Mouse (Mus musculus) brain, embryonic 14.5 days (tissue): ENCODE results near the gene Sdsl. TPM values are rescaled to one million over a fixed set of nuclear protein-coding genes. Genes with fewer than 3 reads are reported as not detected.

Experiments used
- DNase-seq: peaks from one replicate; pipeline ENCODE4 v3.0.0-alpha.2; 2011; ENCODE audit warnings: low read depth
- CTCF ChIP-seq: fragments of 200-500 bp; IDR thresholded peaks from 2 replicates; pipeline ENCODE4 v1.5.1; 2012; ENCODE audit warnings: inconsistent platforms, mild to moderate bottlenecking, moderate library complexity, borderline replicate concordance; ENCODE audit not compliant: insufficient read depth, insufficient read length; ENCODE audit errors: extremely low read depth
- POLR2A ChIP-seq: fragments of 200-500 bp; IDR thresholded peaks from 2 replicates; pipeline ENCODE4 v1.6.1; 2012; ENCODE audit warnings: mild to moderate bottlenecking, inconsistent platforms, borderline replicate concordance; ENCODE audit not compliant: poor library complexity, insufficient read depth, insufficient read length, severe bottlenecking; ENCODE audit errors: extremely low read depth
- polyA plus RNA-seq: library from polyadenylated mRNA; depleted of rRNA; stranded (reverse); fragments of >200 nt; gene quantifications from 2 replicates; pipeline ENCODE4 v1.2.3, GENCODE M21; 2012; rRNA removed

Gene Sdsl
- polyA plus RNA-seq, 1 experiment, result 8.9 TPM

DNA sequence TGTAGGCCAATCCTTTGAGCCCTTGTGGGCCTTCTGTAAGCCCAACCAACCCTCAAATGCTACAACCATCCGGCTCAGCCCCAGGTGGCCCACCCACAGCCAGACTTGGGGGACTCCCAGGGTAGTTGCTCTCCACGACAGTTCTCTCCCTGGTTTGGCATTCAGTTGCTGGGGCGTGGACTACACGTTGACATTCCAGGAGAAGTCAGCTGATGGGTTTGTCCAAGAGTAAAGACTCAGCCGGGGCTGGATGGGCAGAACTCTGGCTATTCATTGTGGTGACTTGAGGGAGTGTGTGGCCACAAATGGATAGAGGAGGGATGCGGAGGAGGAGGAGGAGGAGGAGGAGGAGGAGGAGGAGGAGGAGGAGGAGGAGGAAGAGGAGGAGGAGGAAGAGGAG lies 43.6 kb downstream of the Sdsl start:
- TF ChIP-seq CTCF, result no peak
- DNase-seq, result no peak

DNA sequence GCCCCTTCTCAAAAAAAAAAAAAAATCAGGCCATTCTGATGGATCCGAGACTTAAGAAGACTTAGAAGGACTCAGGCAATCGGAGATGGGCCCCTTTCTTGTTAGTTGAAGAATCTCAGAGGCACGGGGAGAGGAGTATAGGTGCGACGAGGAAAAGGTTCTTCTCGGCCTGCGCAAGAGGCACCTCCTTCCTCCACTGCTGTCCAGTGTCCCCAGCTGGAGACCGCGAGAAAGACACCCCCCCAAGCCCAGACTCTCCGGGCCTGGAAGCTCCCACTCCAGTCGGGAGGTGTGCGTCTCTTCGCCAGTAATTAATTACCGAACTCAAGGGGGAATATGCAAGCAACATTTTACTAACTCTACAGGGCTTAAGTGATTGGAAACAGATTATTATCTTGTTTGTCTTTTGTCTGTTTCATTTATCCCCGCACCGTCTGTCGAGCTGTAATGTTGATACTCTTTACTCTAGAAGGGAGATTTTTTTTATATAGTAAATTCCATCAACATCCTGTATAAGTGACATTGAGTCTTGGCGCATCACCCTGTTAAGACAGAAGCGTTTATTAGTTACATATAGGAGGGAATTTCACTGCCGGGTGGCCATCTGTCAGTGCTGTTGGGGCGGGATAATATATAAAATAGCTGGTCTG lies 44.3 kb downstream of the Sdsl start:
- TF ChIP-seq POLR2A (no peak), CTCF (no peak)
- peak; percentile 45 for DNase-seq

DNA sequence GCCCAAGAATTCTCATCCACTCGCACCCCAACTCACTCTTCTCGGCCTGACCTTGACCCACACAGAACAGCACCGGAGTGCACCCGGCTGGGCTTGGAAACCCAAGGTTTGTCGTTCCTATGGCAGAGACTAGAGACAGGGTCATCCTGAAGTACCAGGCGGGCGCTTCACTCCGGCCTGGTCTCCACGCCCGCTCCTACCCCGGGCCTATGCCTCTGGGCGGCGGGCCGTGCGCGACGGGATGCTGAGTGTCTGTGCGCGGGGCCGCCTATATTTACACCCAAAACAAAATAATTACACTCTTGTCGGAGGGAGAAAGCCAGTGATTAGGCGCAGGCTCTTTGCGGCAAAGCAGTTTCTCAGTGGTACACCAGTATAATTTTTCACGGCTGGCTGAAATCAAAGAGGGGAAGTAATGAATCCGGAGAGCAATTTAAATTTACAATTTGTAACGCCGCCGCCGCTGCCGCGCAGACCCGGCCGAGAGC lies 45.1 kb downstream of the Sdsl start:
- no peak for TF ChIP-seq CTCF
- no peak for TF ChIP-seq POLR2A
- DNase-seq, result peak; percentile 81

DNA sequence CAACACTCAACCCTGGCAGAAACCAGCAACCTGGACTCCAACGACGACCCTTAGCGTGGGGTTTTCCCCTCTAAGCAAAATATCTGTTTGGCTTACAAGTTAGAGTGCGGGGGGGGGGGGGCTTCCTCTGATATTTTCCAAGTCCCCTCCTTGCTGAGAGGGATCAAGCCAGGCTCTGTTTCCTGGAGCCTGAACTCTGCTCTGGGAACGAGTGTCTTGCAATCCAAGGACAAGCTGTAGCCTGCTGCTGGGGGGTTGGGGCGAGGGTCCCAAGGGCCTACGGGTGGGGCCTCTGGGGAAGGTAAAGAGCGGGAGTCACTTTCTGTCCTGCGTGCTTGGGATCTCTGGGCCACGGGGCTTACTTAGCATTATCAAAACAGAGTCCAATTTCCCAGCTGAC lies 46.0 kb downstream of the Sdsl start:
- no peak for TF ChIP-seq POLR2A
- no peak for TF ChIP-seq CTCF
- peak; percentile 16 for DNase-seq

DNA sequence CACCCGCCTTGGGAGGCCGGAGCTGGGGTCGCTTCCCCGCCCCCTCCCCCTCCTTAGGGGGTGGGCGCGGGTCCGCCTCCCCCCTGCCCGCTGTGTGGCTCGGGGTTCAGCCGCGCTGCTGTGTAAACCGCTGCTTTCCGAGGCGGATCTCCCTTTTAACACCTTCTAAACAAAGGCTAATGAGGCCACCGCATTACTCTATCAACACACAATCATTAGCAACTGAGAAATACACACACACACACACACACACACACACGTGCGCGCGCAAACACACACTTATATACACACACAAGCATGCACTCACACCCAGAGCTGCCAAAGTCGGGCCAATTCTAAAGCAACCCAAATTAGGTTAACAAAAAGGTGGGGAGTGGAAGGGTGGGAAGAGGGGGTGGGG lies 46.9 kb downstream of the Sdsl start:
- DNase-seq, result peak; percentile 43
- TF ChIP-seq CTCF (no peak), POLR2A (no peak)

DNA sequence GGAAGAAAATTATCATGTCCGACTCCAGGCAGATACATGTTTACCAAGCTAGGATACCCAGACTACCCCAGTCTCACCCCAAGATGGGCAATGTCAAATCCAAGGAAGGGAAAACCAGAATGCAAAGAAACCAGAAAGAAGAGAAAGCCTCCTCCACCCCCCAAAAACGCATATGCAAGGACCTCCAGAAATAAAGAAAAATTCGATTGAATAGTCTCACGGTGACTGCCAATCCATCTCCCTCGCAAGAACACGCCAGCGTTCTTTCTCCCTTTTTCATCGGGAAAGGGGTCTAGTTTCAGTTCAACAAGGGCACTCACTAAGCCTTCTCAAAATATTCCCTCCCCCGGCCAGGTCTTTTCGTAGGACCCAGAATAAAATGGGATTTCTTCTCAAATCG lies 48.0 kb downstream of the Sdsl start:
- peak; percentile 37 for DNase-seq

DNA sequence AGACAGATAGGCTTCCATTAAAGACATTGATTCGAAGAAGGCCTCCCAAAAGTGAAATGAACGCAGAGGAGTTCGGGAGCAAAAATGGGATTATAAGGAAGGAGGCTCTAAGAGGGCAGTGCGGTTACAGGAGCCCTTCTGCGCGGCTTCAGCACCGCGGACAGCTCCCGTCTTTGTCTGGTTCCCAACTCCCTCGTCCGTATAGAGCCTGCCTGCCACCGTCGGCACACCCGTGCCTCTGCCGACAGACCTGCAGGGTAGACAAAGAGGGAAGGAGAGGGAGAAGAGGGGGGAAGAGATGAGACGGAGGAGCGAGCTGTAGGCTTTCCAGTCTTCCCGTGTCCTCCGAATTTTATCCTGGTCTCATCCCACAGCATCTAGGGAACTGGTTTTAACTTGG lies 48.6 kb downstream of the Sdsl start:
- peak; percentile 85 for DNase-seq
- no peak for TF ChIP-seq POLR2A
- no peak for TF ChIP-seq CTCF

More for the DNA sequence above, 48.0 kb downstream of the Sdsl start:
- no peak for TF ChIP-seq POLR2A
- TF ChIP-seq CTCF, result no peak

DNA sequence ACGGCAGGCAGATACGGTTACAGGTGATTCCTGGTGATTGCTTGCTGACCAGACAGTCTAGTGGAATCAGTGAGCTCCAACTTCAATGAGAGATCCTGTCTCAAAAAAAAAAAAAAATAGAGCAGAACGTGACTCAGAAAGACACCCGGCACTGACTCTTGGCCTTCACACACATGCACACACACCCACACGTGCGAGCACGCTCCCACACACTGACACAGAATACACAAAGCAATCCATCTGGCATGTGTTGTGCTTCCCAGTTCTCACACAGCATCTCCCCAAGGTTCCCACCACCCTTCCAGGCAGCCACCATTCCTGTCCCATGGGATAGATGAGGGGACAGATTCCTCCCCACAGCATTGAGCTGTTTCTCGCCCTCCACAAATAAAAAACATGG lies 52.5 kb downstream of the Sdsl start:
- DNase-seq, result no peak
- TF ChIP-seq POLR2A (no peak), CTCF (no peak)

DNA sequence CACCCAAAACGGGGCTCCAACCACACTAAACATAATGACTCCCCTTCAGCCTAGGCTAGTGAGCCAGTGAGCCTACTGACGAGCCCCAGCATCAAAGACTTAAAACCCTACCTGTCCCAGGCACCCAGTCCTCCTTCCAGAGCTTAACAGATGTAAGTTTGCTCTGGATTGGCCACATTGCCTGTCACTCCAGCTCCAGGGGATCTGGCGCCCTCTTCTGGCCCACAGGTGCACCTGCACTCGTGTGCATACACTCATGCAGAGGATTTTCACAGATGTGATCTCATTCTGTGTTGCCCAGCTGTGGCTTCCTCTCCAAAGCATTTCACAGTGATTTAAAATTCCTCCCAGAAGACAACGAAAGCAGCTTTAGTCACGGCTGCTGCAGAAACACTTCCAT lies 59.2 kb downstream of the Sdsl start:
- TF ChIP-seq CTCF (peak; percentile 56), POLR2A (no peak)
- no peak for DNase-seq

DNA sequence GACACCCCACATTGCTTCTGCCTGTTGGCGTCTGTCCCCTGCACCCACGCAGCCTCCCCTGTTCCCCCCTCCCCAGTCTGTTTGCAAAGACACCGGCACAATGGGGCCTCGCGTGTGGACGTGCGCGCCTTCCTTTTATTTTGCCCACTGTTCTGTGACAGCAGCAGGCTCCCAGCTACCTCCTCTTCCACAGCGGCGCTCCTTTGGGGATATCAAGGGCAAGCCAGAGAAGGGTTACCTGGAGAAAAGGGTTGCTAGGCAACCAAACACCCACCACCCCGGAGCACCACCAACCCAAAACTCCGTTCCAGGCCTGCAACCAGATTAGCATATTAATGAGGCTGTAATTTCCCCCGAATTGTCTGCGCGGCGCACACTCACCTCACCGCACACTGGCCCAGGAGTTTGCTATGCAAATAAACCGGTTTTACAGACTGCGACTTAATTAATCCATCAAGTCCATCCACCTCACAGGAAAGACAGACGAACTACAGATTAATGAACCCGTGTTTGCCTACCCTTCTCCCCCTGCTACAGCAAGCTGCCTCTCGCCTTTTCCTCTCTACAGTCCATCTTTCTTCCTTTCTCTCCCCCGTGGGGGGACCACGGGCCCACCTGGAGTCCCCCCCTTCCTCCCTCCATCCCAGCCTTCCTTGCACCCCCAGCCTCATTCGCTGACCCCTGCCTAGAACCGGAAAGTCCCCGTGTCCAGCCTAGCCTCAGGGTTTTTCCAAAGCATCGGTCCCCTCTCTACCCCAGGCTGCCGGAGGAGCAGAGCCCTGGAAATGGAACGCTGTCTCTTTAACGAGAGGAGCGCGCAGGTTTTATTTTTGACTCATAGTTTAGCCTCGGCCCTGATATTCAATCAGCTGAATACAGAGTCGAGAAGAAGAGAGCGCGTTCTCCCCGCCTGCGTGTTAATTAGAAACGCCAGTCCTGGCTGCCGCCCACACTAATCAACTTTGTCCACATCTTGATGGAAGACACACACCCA lies 62.9 kb downstream of the Sdsl start:
- TF ChIP-seq CTCF, result no peak
- TF ChIP-seq POLR2A, result no peak
- peak; percentile 94 for DNase-seq

DNA sequence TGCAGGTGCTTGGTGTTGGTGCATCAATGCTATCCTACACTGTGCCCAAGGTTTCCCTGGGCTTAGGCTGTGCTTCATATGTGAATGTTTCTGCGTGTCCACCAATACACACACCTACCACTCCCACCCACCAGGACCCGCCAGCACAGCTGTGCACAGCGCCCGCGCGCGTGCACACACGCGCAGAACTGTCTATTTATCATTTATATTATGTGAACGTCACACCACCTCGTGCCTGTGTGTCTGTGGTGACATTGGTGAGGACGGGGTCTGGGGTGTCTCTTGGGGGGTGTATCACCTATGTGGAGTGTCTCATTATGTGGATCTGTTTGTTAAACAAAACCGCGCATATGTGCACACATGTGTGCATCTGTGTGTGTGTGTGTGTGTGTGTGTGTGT lies 63.7 kb downstream of the Sdsl start:
- TF ChIP-seq CTCF (no peak), POLR2A (no peak)
- peak; percentile 59 for DNase-seq

Other genes starting within 250 kb of the Sdsl start
- 9.3 and 30.0 TPM in 2 replicates for gene Lhx5, start 41.1 kb downstream of the Sdsl start, polyA plus RNA-seq
- not detected in 2 replicates for gene Sds, start 3.7 kb upstream of the Sdsl start, polyA plus RNA-seq
- 16.8 and 23.2 TPM in 2 replicates for gene Plbd2, start 30.8 kb upstream of the Sdsl start, polyA plus RNA-seq
- gene Slc8b1, start 38.4 kb upstream of the Sdsl start, polyA plus RNA-seq, result 3.1 and 3.5 TPM in 2 replicates
- gene Tpcn1, start 115.9 kb upstream of the Sdsl start, polyA plus RNA-seq, result 27.1 and 32.5 TPM in 2 replicates
- gene Iqcd, start 116.2 kb upstream of the Sdsl start, polyA plus RNA-seq, result 2.3 and 3.5 TPM in 2 replicates
- gene Rita1, start 139.8 kb upstream of the Sdsl start, polyA plus RNA-seq, result 32.8 and 38.1 TPM in 2 replicates
- gene Ddx54, start 139.9 kb upstream of the Sdsl start, polyA plus RNA-seq, result 42.7 and 49.7 TPM in 2 replicates
- gene Cfap73, start 161.4 kb upstream of the Sdsl start, polyA plus RNA-seq, result 0.18 and 0.30 TPM in 2 replicates
- gene Rasal1, start 176.0 kb upstream of the Sdsl start, polyA plus RNA-seq, result 1.00 and 2.8 TPM in 2 replicates
- gene Dtx1, start 239.1 kb upstream of the Sdsl start, polyA plus RNA-seq, result 119 and 150 TPM in 2 replicates